Mouse (Mus musculus): ENCODE measurements at regions not wholly inside any gene's neighbourhood (a gene's known extent, or its start where the extent isn't known, plus 50 kb on each side); places are given as distances from the start of the nearest gene placed in this dataset.

- no peak overlapping the region for H3K9ac ChIP-seq (ENCODE audit: low read length)
- no peak for DNase-seq (ENCODE audit: low spot score)
- no peak for ATAC-seq (ENCODE audit: insufficient number of reproducible peaks, low FRiP score, low TSS enrichment, low read depth)
- no peak overlapping the region for H3K4me2 ChIP-seq (ENCODE audit: low read depth, severe bottlenecking)
- no peaks in the 10 kb centered on the region for H3K36me3 ChIP-seq (ENCODE audit: control insufficient read depth, insufficient read depth, low read length)
- WGBS: 76% methylated on average over 1 of the region's 1 CpGs
- H3K4me3 ChIP-seq (ENCODE audit: low read depth, low read length): no peak overlapping the region
- H3K27ac ChIP-seq (replicated peaks; ENCODE audit: low read depth, low read length): no peak overlapping the region
- H3K27me3 ChIP-seq (ENCODE audit: control insufficient read depth, insufficient read depth, low read length): no peaks in the 10 kb centered on the region
- H3K9me3 ChIP-seq (ENCODE audit: control insufficient read depth, low read length): no peaks in the 10 kb centered on the region
- H3K4me1 ChIP-seq (ENCODE audit: control insufficient read depth, insufficient read depth, low read length): no peaks in the 10 kb centered on the region
These were observed 177.0 kb upstream of the Pter start for GRCm38 (mm10) chr2:12746856-12747255.

- no peak overlapping the region for H3K9ac ChIP-seq (ENCODE audit: low read length)
- ATAC-seq (ENCODE audit: insufficient number of reproducible peaks, low FRiP score, low TSS enrichment, low read depth) (no peak), DNase-seq (ENCODE audit: low spot score) (no peak)
- H3K27ac ChIP-seq (replicated peaks; ENCODE audit: low read depth, low read length): no peak overlapping the region
- H3K4me2 ChIP-seq (ENCODE audit: low read depth, severe bottlenecking): no peak overlapping the region
- no peaks in the 10 kb centered on the region for H3K9me3 ChIP-seq (ENCODE audit: control insufficient read depth, low read length)
- H3K27me3 ChIP-seq (ENCODE audit: control insufficient read depth, insufficient read depth, low read length): no peaks in the 10 kb centered on the region
- 82% methylated on average over 1 of the region's 1 CpGs for WGBS
- H3K4me3 ChIP-seq (ENCODE audit: low read depth, low read length): no peak overlapping the region
- H3K4me1 ChIP-seq (ENCODE audit: control insufficient read depth, insufficient read depth, low read length): no peaks in the 10 kb centered on the region
- no peaks in the 10 kb centered on the region for H3K36me3 ChIP-seq (ENCODE audit: control insufficient read depth, insufficient read depth, low read length)
These were observed 165.0 kb upstream of the Pter start for GRCm38 (mm10) chr2:12758816-12759215.

GRCm38 (mm10) chr2:12759931-12760330 is 163.9 kb upstream of the Pter start:
- ATAC-seq (ENCODE audit: insufficient number of reproducible peaks, low FRiP score, low TSS enrichment, low read depth): no peak
- Histone ChIP-seq H3K27ac (replicated peaks; ENCODE audit: low read depth, low read length) (no peak overlapping the region), H3K4me2 (ENCODE audit: low read depth, severe bottlenecking) (no peak overlapping the region), H3K9me3 (ENCODE audit: control insufficient read depth, low read length) (no peaks in the 10 kb centered on the region), H3K4me1 (ENCODE audit: control insufficient read depth, insufficient read depth, low read length) (no peaks in the 10 kb centered on the region), H3K36me3 (ENCODE audit: control insufficient read depth, insufficient read depth, low read length) (no peaks in the 10 kb centered on the region), H3K27me3 (ENCODE audit: control insufficient read depth, insufficient read depth, low read length) (no peaks in the 10 kb centered on the region), H3K9ac (ENCODE audit: low read length) (no peak overlapping the region), H3K4me3 (ENCODE audit: low read depth, low read length) (no peak overlapping the region)
- WGBS: 93% methylated on average over 3 of the region's 3 CpGs
- no peak for DNase-seq (ENCODE audit: low spot score)

GRCm38 (mm10) chr2:12761461-12761860 is 162.4 kb upstream of the Pter start:
- Histone ChIP-seq H3K36me3 (ENCODE audit: control insufficient read depth, insufficient read depth, low read length) (no peaks in the 10 kb centered on the region), H3K27me3 (ENCODE audit: control insufficient read depth, insufficient read depth, low read length) (no peaks in the 10 kb centered on the region), H3K27ac (replicated peaks; ENCODE audit: low read depth, low read length) (no peak overlapping the region), H3K9ac (ENCODE audit: low read length) (no peak overlapping the region), H3K4me1 (ENCODE audit: control insufficient read depth, insufficient read depth, low read length) (no peaks in the 10 kb centered on the region), H3K9me3 (ENCODE audit: control insufficient read depth, low read length) (no peaks in the 10 kb centered on the region), H3K4me2 (ENCODE audit: low read depth, severe bottlenecking) (no peak overlapping the region), H3K4me3 (ENCODE audit: low read depth, low read length) (no peak overlapping the region)
- no peak for DNase-seq (ENCODE audit: low spot score)
- 88% methylated on average over 3 of the region's 3 CpGs for WGBS
- ATAC-seq (ENCODE audit: insufficient number of reproducible peaks, low FRiP score, low TSS enrichment, low read depth): no peak

GRCm38 (mm10) chr2:12764510-12764909 is 159.3 kb upstream of the Pter start:
- DNase-seq (ENCODE audit: low spot score): no peak
- no peak for ATAC-seq (ENCODE audit: insufficient number of reproducible peaks, low FRiP score, low TSS enrichment, low read depth)
- H3K4me2 ChIP-seq (ENCODE audit: low read depth, severe bottlenecking): no peak overlapping the region
- H3K9ac ChIP-seq (ENCODE audit: low read length): no peak overlapping the region
- H3K9me3 ChIP-seq (ENCODE audit: control insufficient read depth, low read length): no peaks in the 10 kb centered on the region
- H3K4me3 ChIP-seq (ENCODE audit: low read depth, low read length): no peak overlapping the region
- no peaks in the 10 kb centered on the region for H3K4me1 ChIP-seq (ENCODE audit: control insufficient read depth, insufficient read depth, low read length)
- H3K27ac ChIP-seq (replicated peaks; ENCODE audit: low read depth, low read length): no peak overlapping the region
- H3K36me3 ChIP-seq (ENCODE audit: control insufficient read depth, insufficient read depth, low read length): no peaks in the 10 kb centered on the region
- 87% methylated on average over 1 of the region's 1 CpGs for WGBS
- no peaks in the 10 kb centered on the region for H3K27me3 ChIP-seq (ENCODE audit: control insufficient read depth, insufficient read depth, low read length)

- 89% methylated on average over 2 of the region's 2 CpGs for WGBS
- no peak overlapping the region for H3K4me2 ChIP-seq (ENCODE audit: low read depth, severe bottlenecking)
- H3K4me3 ChIP-seq (ENCODE audit: low read depth, low read length): no peak overlapping the region
- no peaks in the 10 kb centered on the region for H3K9me3 ChIP-seq (ENCODE audit: control insufficient read depth, low read length)
- H3K4me1 ChIP-seq (ENCODE audit: control insufficient read depth, insufficient read depth, low read length): no peaks in the 10 kb centered on the region
- no peaks in the 10 kb centered on the region for H3K36me3 ChIP-seq (ENCODE audit: control insufficient read depth, insufficient read depth, low read length)
- no peaks in the 10 kb centered on the region for H3K27me3 ChIP-seq (ENCODE audit: control insufficient read depth, insufficient read depth, low read length)
- ATAC-seq (ENCODE audit: insufficient number of reproducible peaks, low FRiP score, low TSS enrichment, low read depth): no peak
- DNase-seq (ENCODE audit: low spot score): no peak
- no peak overlapping the region for H3K27ac ChIP-seq (replicated peaks; ENCODE audit: low read depth, low read length)
- no peak overlapping the region for H3K9ac ChIP-seq (ENCODE audit: low read length)
These were observed 158.5 kb upstream of the Pter start for GRCm38 (mm10) chr2:12765336-12765735.

GRCm38 (mm10) chr2:12776866-12777265 is 147.0 kb upstream of the Pter start:
- H3K9me3 ChIP-seq (ENCODE audit: control insufficient read depth, low read length): no peaks in the 10 kb centered on the region
- H3K4me1 ChIP-seq (ENCODE audit: control insufficient read depth, insufficient read depth, low read length): 0 out of 2 replicates have a peak, but pooled peaks cover 2% of the 10 kb centered on the region
- no peak overlapping the region for H3K4me3 ChIP-seq (ENCODE audit: low read depth, low read length)
- ATAC-seq (ENCODE audit: insufficient number of reproducible peaks, low FRiP score, low TSS enrichment, low read depth): no peak
- H3K27me3 ChIP-seq (ENCODE audit: control insufficient read depth, insufficient read depth, low read length): no peaks in the 10 kb centered on the region
- H3K27ac ChIP-seq (replicated peaks; ENCODE audit: low read depth, low read length): no peak overlapping the region
- DNase-seq (ENCODE audit: low spot score): peak; percentile 23
- WGBS: 5% methylated on average over 3 of the region's 3 CpGs
- no peak overlapping the region for H3K9ac ChIP-seq (ENCODE audit: low read length)
- no peak overlapping the region for H3K4me2 ChIP-seq (ENCODE audit: low read depth, severe bottlenecking)
- no peaks in the 10 kb centered on the region for H3K36me3 ChIP-seq (ENCODE audit: control insufficient read depth, insufficient read depth, low read length)

- Histone ChIP-seq H3K4me2 (ENCODE audit: low read depth, severe bottlenecking) (no peak overlapping the region), H3K9ac (ENCODE audit: low read length) (no peak overlapping the region), H3K4me3 (ENCODE audit: low read depth, low read length) (no peak overlapping the region), H3K9me3 (ENCODE audit: control insufficient read depth, low read length) (no peaks in the 10 kb centered on the region), H3K27me3 (ENCODE audit: control insufficient read depth, insufficient read depth, low read length) (no peaks in the 10 kb centered on the region), H3K27ac (replicated peaks; ENCODE audit: low read depth, low read length) (no peak overlapping the region), H3K36me3 (ENCODE audit: control insufficient read depth, insufficient read depth, low read length) (no peaks in the 10 kb centered on the region), H3K4me1 (ENCODE audit: control insufficient read depth, insufficient read depth, low read length) (0 out of 2 replicates have a peak, but pooled peaks cover 2% of the 10 kb centered on the region)
- DNase-seq (ENCODE audit: low spot score) (no peak), ATAC-seq (ENCODE audit: insufficient number of reproducible peaks, low FRiP score, low TSS enrichment, low read depth) (no peak)
- 40% methylated on average over 2 of the region's 2 CpGs for WGBS
These were observed 146.1 kb upstream of the Pter start for GRCm38 (mm10) chr2:12777696-12778095.

GRCm38 (mm10) chr2:12792596-12792995 is 131.2 kb upstream of the Pter start:
- no peaks in the 10 kb centered on the region for H3K27me3 ChIP-seq (ENCODE audit: control insufficient read depth, insufficient read depth, low read length)
- no peaks in the 10 kb centered on the region for H3K36me3 ChIP-seq (ENCODE audit: control insufficient read depth, insufficient read depth, low read length)
- H3K9ac ChIP-seq (ENCODE audit: low read length): no peak overlapping the region
- no peaks in the 10 kb centered on the region for H3K9me3 ChIP-seq (ENCODE audit: control insufficient read depth, low read length)
- ATAC-seq (ENCODE audit: insufficient number of reproducible peaks, low FRiP score, low TSS enrichment, low read depth) (no peak), DNase-seq (ENCODE audit: low spot score) (no peak)
- H3K4me2 ChIP-seq (ENCODE audit: low read depth, severe bottlenecking): no peak overlapping the region
- H3K4me1 ChIP-seq (ENCODE audit: control insufficient read depth, insufficient read depth, low read length): no peaks in the 10 kb centered on the region
- H3K27ac ChIP-seq (replicated peaks; ENCODE audit: low read depth, low read length): no peak overlapping the region
- 55% methylated on average over 2 of the region's 2 CpGs for WGBS
- H3K4me3 ChIP-seq (ENCODE audit: low read depth, low read length): no peak overlapping the region

Measured in limb, embryonic 11.5 days (tissue).